Mouse (Mus musculus) kidney, postnatal 0 days (tissue): ENCODE results near the gene Slc35f4. TPM values are rescaled to one million over a fixed set of nuclear protein-coding genes. Genes with fewer than 3 reads are reported as not detected.

Source experiments
- ATAC-seq: fragments of 200-750 bp; cut with Nextera tagmentation; replicated peaks from 2 replicates; pipeline ENCODE4 v1.8.0; 2017; ENCODE audit warnings: low read depth, moderate number of reproducible peaks, moderate TSS enrichment, moderate library complexity; ENCODE audit not compliant: low FRiP score
- DNase-seq: peaks from one replicate; pipeline ENCODE4 v3.0.0-alpha.2; 2016; ENCODE audit warnings: low spot score
- H3K27ac ChIP-seq: fragments of 300-500 bp; sonication (generic); 2 replicates; pipeline ENCODE4 v1.5.1; 2014; ENCODE audit warnings: mild to moderate bottlenecking
- H3K27me3 ChIP-seq: fragments of 300-500 bp; sonication (generic); 2 replicates; pipeline ENCODE4 v1.6.1; 2014; ENCODE audit warnings: low read length, mixed read lengths; ENCODE audit not compliant: insufficient read depth
- H3K36me3 ChIP-seq: fragments of 300-500 bp; sonication (generic); 2 replicates; pipeline ENCODE4 v1.6.1; 2014; ENCODE audit warnings: low read length, mixed read lengths; ENCODE audit not compliant: insufficient read depth
- H3K4me1 ChIP-seq: fragments of 300-500 bp; sonication (generic); replicated peaks from 2 replicates; pipeline ENCODE4 v1.6.1; 2014; ENCODE audit warnings: antibody characterized with exemption, low read length, mixed read lengths; ENCODE audit not compliant: insufficient read depth
- H3K4me2 ChIP-seq: fragments of 300-500 bp; sonication (generic); 2 replicates; pipeline ENCODE4 v1.6.1; 2014; ENCODE audit warnings: mild to moderate bottlenecking, low read length, moderate library complexity, mixed read lengths
- H3K4me3 ChIP-seq: fragments of 300-500 bp; sonication (generic); replicated peaks from 2 replicates; pipeline ENCODE4 v1.5.1; 2014; ENCODE audit warnings: low read depth, low read length
- H3K9ac ChIP-seq: fragments of 300-500 bp; sonication (generic); 2 replicates; pipeline ENCODE4 v1.6.1; 2014; ENCODE audit warnings: low read depth, low read length
- H3K9me3 ChIP-seq: fragments of 300-500 bp; sonication (generic); replicated peaks from 2 replicates; pipeline ENCODE4 v1.6.1; 2016; ENCODE audit warnings: low read length, inconsistent platforms, mixed read lengths
- CTCF ChIP-seq: IDR thresholded peaks from 2 replicates; pipeline ENCODE4 v1.5.1; 2016; ENCODE audit warnings: antibody characterized with exemption, low read depth, mild to moderate bottlenecking, moderate library complexity
- WGBS: fragments of 180-500 bp; shearing (Covaris S2); extraction: QIAGEN DNeasy Blood & Tissue Kit; methylation state at CpG from one replicate; pipeline ENCODE4 v1.1.7; 2014; 5-methylcytosine and 5-hydroxymethylcytosine counted together
- microRNA-seq: library from miRNA; unstranded; fragments of <30 nt; microRNA quantifications from one replicate; pipeline ENCODE4, GENCODE M21; 2016
- polyA plus RNA-seq: library from polyadenylated mRNA; unstranded; fragments of >200 nt; fragmentation: Nextera tagmentation; extraction: Ambion mirVana; gene quantifications from 2 replicates; pipeline ENCODE4 v1.2.1, GENCODE M21; 2015

Gene Slc35f4
- polyA plus RNA-seq, 1 experiment from 2014 or later, result not detected

DNA sequence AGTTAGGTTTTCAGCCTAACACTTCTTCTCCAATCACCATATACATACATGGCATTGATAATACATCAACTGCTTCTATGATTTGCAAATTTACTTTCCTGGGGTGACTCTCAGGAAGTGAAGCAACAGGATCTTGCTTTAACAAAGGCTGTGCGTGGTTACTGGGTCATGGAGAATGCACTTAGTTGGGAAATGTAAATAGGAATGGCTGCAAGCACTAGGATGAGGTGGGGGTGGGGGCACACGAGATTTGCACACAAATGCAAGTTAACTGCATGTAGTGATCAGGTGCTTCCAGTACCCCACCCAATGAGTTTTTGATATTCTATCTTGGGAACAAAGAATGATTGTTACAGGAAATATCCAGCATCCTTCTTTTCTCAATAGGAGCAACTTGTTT lies 250.5 kb downstream of the Slc35f4 start:
- no peak overlapping the region for H3K4me2 ChIP-seq
- ATAC-seq (no peak), DNase-seq (no peak)
- H3K9me3 ChIP-seq, result no peaks in the 10 kb centered on the region
- no peaks in the 10 kb centered on the region for H3K36me3 ChIP-seq
- no peak overlapping the region for H3K27ac ChIP-seq
- no peak overlapping the region for H3K4me3 ChIP-seq
- H3K4me1 ChIP-seq, result peaks cover 3% of the 10 kb centered on the region; the same call in 1 of the 2 replicates
- no peaks in the 10 kb centered on the region for H3K27me3 ChIP-seq
- WGBS, result 26% methylated on average over 2 of the region's 2 CpGs
- no peak overlapping the region for H3K9ac ChIP-seq
- TF ChIP-seq CTCF, result no peak

DNA sequence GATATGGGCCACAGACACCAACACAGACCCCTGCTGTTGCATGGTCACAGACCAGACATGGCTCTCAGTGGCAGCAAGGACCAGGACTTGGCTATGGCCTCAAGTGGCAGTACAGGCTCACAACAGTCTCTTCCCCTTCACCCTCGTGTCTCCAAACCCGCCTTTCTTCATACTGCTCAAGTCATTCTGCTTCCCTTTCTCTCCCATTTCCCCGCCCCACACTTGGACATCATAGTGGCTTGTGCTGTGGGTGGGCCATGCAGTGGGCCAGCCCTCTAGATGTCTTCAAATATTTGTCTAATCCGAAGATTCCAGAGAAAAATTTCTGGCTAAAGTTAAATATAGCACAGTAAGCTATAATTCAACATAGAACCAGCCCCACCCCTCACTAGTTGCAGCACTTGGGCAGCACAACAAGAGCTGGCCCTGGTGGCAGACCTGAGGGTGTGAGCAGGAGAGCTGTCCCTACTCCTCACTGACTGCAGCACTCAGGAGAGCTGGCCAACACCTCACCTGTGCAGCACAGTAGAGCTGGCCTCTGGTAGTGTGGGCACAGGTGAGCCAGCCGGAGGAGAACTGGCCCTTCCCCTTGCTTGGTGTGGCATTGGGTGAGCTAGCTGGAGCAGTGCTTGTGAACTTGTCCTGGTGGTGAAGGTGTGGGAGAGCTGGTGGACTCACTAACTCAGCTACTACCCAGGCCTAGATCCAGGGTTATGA lies 260.4 kb downstream of the Slc35f4 start:
- no peak overlapping the region for H3K4me3 ChIP-seq
- H3K9me3 ChIP-seq, result no peaks in the 10 kb centered on the region
- no peak for TF ChIP-seq CTCF
- no peak overlapping the region for H3K4me2 ChIP-seq
- no peak for ATAC-seq
- no peak for DNase-seq
- WGBS, result 77% methylated on average over 5 of the region's 5 CpGs
- no peak overlapping the region for H3K9ac ChIP-seq
- no peak overlapping the region for H3K27ac ChIP-seq
- no peaks in the 10 kb centered on the region for H3K4me1 ChIP-seq
- H3K27me3 ChIP-seq, result no peaks in the 10 kb centered on the region
- H3K36me3 ChIP-seq, result no peaks in the 10 kb centered on the region

Small RNAs within 50 kb of the gene (microRNA-seq; reads per million reads assigned to microRNA genes)
- gene Gm22949, result not detected
